Mouse (Mus musculus) CD8-positive naive resting alpha-beta T cell, adult 2 months (primary cell): ENCODE data around the gene Gm32742.
"Not testable (repeated sequence)": the region's sequence is repeated elsewhere in the genome, so short reads cannot be mapped to it uniquely, and the experiment has no call there.

Experiments used
- DNase-seq, 2 experiments: peaks; one replicate each; pipeline ENCODE4 v3.0.0; 2022; ENCODE audit warnings: low read depth in 2 of 2, low spot score in 2 of 2

Gene Gm32742

GRCm38 (mm10) chr9:51152079-51152752, 13.1 kb downstream of the Gm32742 start:
- peak; percentile 11 to 34 for DNase-seq

- no peak for DNase-seq
These were observed 18.0 kb downstream of the Gm32742 start for GRCm38 (mm10) chr9:51147294-51147693.

GRCm38 (mm10) chr9:51146496-51146895, 18.8 kb downstream of the Gm32742 start:
- no peak for DNase-seq

- DNase-seq: no peak
These were observed 21.1 kb downstream of the Gm32742 start for GRCm38 (mm10) chr9:51144218-51144617.

GRCm38 (mm10) chr9:51143437-51143836, 21.9 kb downstream of the Gm32742 start:
- no peak for DNase-seq

- DNase-seq: no peak
These were observed 24.6 kb downstream of the Gm32742 start for GRCm38 (mm10) chr9:51140711-51141110.

- DNase-seq: not testable (repeated sequence)
These were observed 25.9 kb downstream of the Gm32742 start for GRCm38 (mm10) chr9:51139401-51139800.

GRCm38 (mm10) chr9:51138301-51138700, 27.0 kb downstream of the Gm32742 start:
- DNase-seq: no peak

GRCm38 (mm10) chr9:51137836-51138235, 27.5 kb downstream of the Gm32742 start:
- no peak for DNase-seq

- DNase-seq: no peak
These were observed 27.9 kb downstream of the Gm32742 start for GRCm38 (mm10) chr9:51137432-51137831.

GRCm38 (mm10) chr9:51136985-51137384, 28.3 kb downstream of the Gm32742 start:
- no peak for DNase-seq

GRCm38 (mm10) chr9:51114767-51115166, 50.5 kb downstream of the Gm32742 start:
- no peak for DNase-seq

GRCm38 (mm10) chr9:51105751-51106150, 59.6 kb downstream of the Gm32742 start:
- no peak for DNase-seq

- DNase-seq: no peak
These were observed 61.4 kb downstream of the Gm32742 start for GRCm38 (mm10) chr9:51103808-51104514.

- DNase-seq: peak in 1 of 2 experiments; percentile 1
These were observed 62.1 kb downstream of the Gm32742 start for GRCm38 (mm10) chr9:51102963-51103807.

- no peak for DNase-seq
These were observed 63.4 kb downstream of the Gm32742 start, which contains the start of gene 4833427G06Rik for GRCm38 (mm10) chr9:51101756-51102425. Gene 4833427G06Rik (minus strand): TSS chr9:51102078.

- no peak for DNase-seq
These were observed 69.0 kb downstream of the Gm32742 start for GRCm38 (mm10) chr9:51096306-51096705.

- no peak for DNase-seq
These were observed 71.6 kb downstream of the Gm32742 start for GRCm38 (mm10) chr9:51093697-51094096.

- DNase-seq: no peak
These were observed 83.7 kb downstream of the Gm32742 start for GRCm38 (mm10) chr9:51081614-51082013.
